Mouse (Mus musculus) lung, adult 2 months (tissue): ENCODE results near the gene Zfp184. TPM values are rescaled to one million over a fixed set of nuclear protein-coding genes. Genes with fewer than 3 reads are reported as not detected.

Source experiments
- DNase-seq: peaks from one replicate; pipeline ENCODE4 v3.0.0; 2022
- H3K4me1 ChIP-seq: fragments of 200-500 bp; 2 replicates; pipeline ENCODE4 v1.6.1; 2011; ENCODE audit warnings: low read length; ENCODE audit not compliant: control insufficient read depth, insufficient read depth
- H3K4me3 ChIP-seq: fragments of 200-500 bp; replicated peaks from 2 replicates; pipeline ENCODE3; 2011; ENCODE audit warnings: low read depth, mild to moderate bottlenecking, control low read depth, low read length; ENCODE audit errors: extremely low read depth
- CTCF ChIP-seq: fragments of 200-500 bp; IDR thresholded peaks from 2 replicates; pipeline ENCODE4 v1.5.1; 2011; ENCODE audit warnings: mild to moderate bottlenecking, low read length, control low read depth; ENCODE audit not compliant: insufficient read depth
- POLR2A ChIP-seq: fragments of 200-500 bp; IDR thresholded peaks from 2 replicates; pipeline ENCODE4 v1.6.1; 2011; ENCODE audit warnings: low read depth, mild to moderate bottlenecking, control low read depth, low read length, borderline replicate concordance; ENCODE audit errors: extremely low read depth
- WGBS: fragments of 180-500 bp; shearing (Covaris S2); methylation state at CpG from one replicate; pipeline ENCODE4 v1.1.7; 2018; 5-methylcytosine and 5-hydroxymethylcytosine counted together
- polyA plus RNA-seq: library from polyadenylated mRNA; depleted of rRNA; stranded (reverse); fragments of >200 nt; gene quantifications from 2 replicates; pipeline ENCODE4 v1.2.3, GENCODE M21; 2012

Gene Zfp184
- polyA plus RNA-seq, 1 experiment = 0.60 TPM

DNA sequence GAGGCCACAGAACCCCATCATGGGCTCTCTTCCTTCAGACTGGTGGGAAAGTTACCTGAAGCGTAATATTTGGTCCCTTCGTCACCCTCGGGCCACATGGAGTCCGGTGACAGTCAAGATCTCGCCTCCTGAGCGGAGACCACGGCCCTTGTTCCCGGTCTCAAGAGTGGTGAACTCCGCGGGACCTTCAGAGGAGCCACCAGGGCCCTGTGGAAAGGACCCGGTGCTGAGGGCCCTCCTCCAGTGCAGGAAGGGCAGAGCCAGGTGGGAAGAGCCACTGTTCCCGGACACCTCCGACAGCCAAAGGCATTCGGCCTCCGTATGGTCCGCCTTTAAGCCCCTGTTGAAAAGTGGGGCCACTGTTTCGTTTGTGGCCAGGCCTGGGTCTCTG is 36.9 kb downstream of the Zfp184 start:
- TF ChIP-seq POLR2A (no peak), CTCF (no peak)
- H3K4me3 ChIP-seq = no peak overlapping the region
- no peak for DNase-seq
- no peaks in the 10 kb centered on the region for H3K4me1 ChIP-seq
- WGBS = 21% methylated on average over 17 of the region's 17 CpGs

DNA sequence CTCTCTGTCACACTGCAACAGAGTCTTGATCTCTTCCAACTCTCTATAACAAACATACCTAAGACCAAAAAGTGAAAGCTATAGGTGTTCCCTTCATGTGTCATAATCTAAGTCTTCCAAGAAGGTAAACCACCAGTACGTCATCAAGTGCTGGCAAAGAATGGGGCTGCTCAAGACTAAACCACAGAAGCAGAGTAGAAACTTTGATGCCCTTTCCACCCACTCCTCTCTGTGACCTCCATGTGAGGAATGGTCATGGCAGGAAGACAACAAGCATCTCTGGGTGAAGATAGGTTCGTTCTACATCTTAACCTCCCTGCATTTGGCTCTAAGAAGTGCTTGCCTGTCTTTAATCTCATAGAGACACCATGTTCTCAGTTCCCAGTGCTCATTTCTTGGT is 39.6 kb downstream of the Zfp184 start:
- DNase-seq = no peak
- H3K4me1 ChIP-seq = no peaks in the 10 kb centered on the region
- TF ChIP-seq POLR2A = no peak
- no peak overlapping the region for H3K4me3 ChIP-seq
- WGBS = 85% methylated on average over 2 of the region's 2 CpGs

DNA sequence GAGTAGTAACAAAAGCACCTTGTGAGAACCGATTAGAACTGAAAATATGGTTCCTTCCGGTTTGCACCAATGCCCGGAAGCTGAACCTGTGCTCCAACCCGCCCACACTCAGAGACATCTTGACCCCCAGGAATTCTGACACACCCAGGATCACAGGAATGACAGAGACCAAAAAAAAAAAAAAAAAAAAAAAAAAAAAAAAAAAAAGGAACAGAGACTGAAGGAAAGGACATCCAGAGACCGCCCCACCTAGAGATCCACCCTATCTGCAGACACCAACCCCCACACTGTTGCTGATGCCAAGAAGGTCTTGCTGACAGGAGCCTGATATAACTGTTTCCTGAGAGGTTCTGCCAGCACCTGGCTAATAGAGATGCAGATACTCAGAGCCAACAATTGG is 47.7 kb downstream of the Zfp184 start:
- peaks cover 6% of the 10 kb centered on the region; the same call in 1 of the 2 replicates for H3K4me1 ChIP-seq

DNA sequence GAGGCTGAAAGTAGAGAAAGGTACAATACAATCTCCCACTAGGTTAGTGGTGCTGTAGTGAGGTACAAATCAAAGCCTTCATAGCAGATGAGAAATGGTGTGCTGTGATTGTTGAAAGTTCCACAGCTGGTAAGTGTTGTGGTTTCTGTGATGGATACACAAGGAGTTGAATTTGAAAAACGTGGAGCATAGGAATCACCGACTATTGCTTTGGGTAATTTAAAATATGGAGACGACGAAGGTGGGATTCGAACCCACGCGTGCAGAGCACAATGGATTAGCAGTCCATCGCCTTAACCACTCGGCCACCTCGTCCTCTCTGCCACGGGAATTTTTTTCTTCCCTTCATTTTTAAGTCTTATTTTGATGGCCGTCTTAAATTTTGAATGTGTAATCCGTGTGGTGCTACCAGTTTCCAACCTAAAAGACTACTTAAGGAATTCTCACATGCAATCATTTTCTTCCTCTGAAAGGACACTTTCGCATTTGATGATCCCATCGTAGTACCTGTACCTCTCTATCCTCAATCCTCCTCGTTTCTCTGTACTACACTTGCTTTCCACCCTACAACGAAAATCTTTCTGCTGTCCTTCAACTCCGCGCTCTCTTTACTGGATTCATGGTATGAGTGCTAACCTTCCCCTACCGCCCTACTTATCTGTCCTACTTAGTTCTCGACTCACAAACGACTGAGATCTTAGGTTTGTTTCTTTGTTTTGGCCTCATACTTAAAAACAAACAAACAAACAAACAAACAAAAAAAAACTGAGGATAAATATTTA is 49.3 kb downstream of the Zfp184 start:
- DNase-seq = no peak
- TF ChIP-seq CTCF = no peak
- TF ChIP-seq POLR2A = no peak
- peaks cover 6% of the 10 kb centered on the region; the same call in 1 of the 2 replicates for H3K4me1 ChIP-seq
- H3K4me3 ChIP-seq = no peak overlapping the region
- WGBS = 14% methylated on average over 22 of the region's 22 CpGs

More for the DNA sequence above, 47.7 kb downstream of the Zfp184 start:
- H3K4me3 ChIP-seq = no peak overlapping the region
- WGBS = 87% methylated on average over 5 of the region's 5 CpGs
- DNase-seq = no peak
- no peak for TF ChIP-seq POLR2A
- no peak for TF ChIP-seq CTCF

DNA sequence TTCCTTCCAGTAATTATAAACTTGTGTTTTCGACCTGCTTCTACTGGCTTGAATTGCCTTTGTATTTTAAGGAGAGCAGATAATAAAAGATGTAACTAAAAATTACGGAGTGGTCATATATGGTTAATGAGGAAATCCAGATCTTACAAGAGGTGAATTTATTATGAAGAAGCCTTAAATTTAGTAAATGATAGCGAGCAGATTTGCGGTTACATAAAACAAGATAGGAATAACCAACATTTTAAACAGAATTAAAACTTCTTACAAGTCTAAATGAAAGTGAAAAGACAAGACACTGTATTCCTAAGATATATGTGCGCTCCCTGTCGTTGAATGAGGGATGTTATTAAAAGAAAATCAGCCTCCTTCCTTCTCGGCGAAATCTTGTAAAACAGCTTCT is 50.0 kb downstream of the Zfp184 start:
- 10% methylated on average over 8 of the region's 8 CpGs for WGBS
- no peak for DNase-seq
- peaks cover 6% of the 10 kb centered on the region; the same call in 1 of the 2 replicates for H3K4me1 ChIP-seq
- TF ChIP-seq POLR2A = no peak
- TF ChIP-seq CTCF = no peak
- no peak overlapping the region for H3K4me3 ChIP-seq

DNA sequence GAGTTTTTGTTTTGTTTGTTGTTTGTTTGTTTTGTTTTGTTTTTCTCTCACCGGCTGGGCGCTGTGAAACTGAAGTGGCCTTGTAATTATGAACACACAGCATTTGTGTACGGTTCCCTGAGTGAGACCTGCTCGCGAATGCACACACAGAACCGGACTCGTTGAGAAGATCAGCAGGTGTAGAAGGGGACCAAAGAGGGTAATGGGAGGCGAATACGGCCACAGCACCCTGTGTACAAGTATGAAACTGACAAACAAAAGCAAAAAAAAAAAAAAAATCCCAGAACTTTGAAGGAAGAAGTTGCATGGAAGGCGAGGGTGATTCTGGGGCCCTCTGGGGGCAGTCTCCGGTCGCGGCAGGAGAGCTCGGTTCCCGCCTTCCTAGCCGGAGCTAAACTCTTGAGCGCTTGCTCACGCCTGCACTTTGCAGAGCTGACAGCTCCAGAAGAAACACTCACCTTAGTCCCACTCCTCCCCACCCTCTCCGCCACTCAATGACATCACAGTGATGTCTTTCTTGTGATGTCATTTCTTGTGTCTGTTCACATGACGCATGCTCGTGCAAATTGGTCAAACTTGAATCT is 50.5 kb downstream of the Zfp184 start:
- Histone ChIP-seq H3K4me1 (peaks cover 6% of the 10 kb centered on the region; the same call in 1 of the 2 replicates), H3K4me3 (peak overlapping the region; percentile 27)
- DNase-seq = no peak
- WGBS = 2% methylated on average over 21 of the region's 21 CpGs
- no peak for TF ChIP-seq CTCF
- TF ChIP-seq POLR2A = no peak

DNA sequence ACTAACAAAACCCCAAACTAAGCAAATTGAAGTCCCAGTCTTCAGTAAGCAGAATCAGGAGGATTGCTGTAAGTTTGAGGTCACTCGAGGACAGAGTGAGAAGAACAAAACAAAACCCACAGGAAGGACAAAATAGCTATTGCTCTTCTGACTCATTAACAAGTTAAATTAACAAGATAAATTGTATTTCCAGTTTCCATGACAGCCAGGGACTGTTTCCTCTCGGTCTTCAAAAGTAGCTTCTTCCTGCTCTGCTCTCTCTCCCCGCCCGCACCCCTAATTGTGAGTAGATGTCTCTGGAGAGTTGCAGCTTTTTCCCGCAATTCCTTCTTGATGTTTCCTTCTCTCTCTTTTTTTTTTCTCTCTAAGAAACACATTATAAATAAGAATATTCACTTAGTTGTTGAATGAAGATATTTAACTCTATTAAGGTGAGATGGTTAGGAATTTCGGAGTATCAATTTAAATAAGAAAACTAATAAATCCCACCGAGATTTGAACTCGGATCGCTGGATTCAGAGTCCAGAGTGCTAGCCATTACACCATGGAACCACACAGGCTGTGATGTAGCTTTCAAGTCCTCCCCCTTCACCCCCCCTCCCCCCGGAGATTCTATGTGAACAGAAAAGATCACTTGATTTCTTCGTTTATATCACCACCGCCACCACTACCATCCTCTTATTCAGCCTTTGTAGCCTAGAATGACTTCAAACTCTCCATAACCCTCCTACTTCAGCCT is 51.4 kb downstream of the Zfp184 start:
- Histone ChIP-seq H3K4me3 (no peak overlapping the region), H3K4me1 (peaks cover 6% of the 10 kb centered on the region; the same call in 1 of the 2 replicates)
- TF ChIP-seq POLR2A (no peak), CTCF (no peak)
- 12% methylated on average over 12 of the region's 12 CpGs for WGBS
- DNase-seq = no peak

DNA sequence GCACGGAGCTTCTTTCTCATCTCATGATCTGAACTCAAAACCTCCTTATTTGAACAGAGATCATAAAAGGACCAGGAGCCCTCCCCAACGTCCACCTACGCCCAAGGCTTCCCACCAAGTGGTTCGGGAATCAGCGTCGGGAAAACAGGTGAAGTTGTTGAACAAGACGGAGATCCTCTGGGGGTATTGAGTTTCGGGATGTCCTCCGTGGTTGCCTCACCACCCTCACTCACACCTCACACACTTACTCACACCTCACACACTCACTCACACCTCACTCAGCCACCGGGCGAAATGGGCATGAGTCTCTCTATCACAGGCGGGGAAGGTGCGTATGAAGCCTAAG is 51.9 kb downstream of the Zfp184 start:
- no peak for TF ChIP-seq CTCF
- no peak for TF ChIP-seq POLR2A
- no peak for DNase-seq
- WGBS = 11% methylated on average over 13 of the region's 13 CpGs
- H3K4me1 ChIP-seq = peaks cover 6% of the 10 kb centered on the region; the same call in 1 of the 2 replicates
- no peak overlapping the region for H3K4me3 ChIP-seq

DNA sequence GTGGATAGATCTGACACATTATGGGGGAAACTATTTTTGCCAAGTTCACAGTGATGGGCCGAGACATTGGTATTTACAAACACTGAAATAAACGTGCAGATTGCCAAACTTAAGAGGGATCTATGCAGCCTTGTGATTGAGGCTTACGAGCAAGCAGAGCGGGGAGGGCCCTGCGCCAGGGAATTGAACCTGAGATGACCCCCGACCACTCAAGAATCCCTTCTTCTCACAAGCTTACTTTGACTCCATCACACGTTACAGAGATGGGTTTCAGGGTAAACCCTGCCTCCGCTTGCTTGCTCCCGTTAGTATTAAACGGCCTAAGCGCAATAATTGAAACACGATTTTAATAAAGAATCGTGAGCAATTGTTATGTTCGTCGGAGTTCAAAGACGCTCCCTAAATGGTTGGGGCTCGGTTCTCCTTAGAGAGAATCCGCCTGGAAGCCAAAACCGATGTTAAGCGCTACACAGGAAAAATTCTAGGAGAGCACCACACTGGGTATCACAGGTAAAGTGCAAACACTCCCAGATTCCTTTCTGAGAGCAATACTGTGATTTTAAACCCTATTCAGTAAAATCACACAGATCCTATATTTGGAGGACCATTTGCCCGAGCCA is 52.4 kb downstream of the Zfp184 start:
- no peak for TF ChIP-seq CTCF
- TF ChIP-seq POLR2A = no peak
- Histone ChIP-seq H3K4me1 (peaks cover 6% of the 10 kb centered on the region; the same call in 1 of the 2 replicates), H3K4me3 (no peak overlapping the region)
- no peak for DNase-seq
- WGBS = 13% methylated on average over 21 of the region's 21 CpGs
